Mouse (Mus musculus) lung, embryonic 15.5 days (tissue): ENCODE results near the gene Ivd. TPM values are rescaled to one million over a fixed set of nuclear protein-coding genes. Genes with fewer than 3 reads are reported as not detected.

ENCODE experiments used
- ATAC-seq: fragments of 200-750 bp; cut with Nextera tagmentation; 2 replicates; pipeline ENCODE4 v1.8.0; 2017; ENCODE audit warnings: moderate number of reproducible peaks, borderline replicate concordance; ENCODE audit not compliant: low FRiP score, low TSS enrichment; ENCODE audit errors: extremely low read depth
- H3K27ac ChIP-seq: fragments of 300-500 bp; sonication (generic); 2 replicates; pipeline ENCODE4 v1.5.1; 2015; ENCODE audit warnings: moderate library complexity, mild to moderate bottlenecking, inconsistent platforms
- H3K27me3 ChIP-seq: fragments of 300-500 bp; sonication (generic); 2 replicates; pipeline ENCODE4 v1.6.1; 2015; ENCODE audit warnings: inconsistent platforms
- H3K36me3 ChIP-seq: fragments of 300-500 bp; sonication (generic); 2 replicates; pipeline ENCODE4 v1.6.1; 2015; ENCODE audit warnings: inconsistent platforms
- H3K4me1 ChIP-seq: fragments of 300-500 bp; sonication (generic); 2 replicates; pipeline ENCODE4 v1.6.1; 2015; ENCODE audit warnings: inconsistent platforms
- H3K4me2 ChIP-seq: fragments of 300-500 bp; sonication (generic); 2 replicates; pipeline ENCODE4 v1.6.1; 2015; ENCODE audit warnings: inconsistent platforms, mild to moderate bottlenecking, moderate library complexity
- H3K4me3 ChIP-seq: fragments of 300-500 bp; sonication (generic); 2 replicates; pipeline ENCODE4 v1.5.1; 2015; ENCODE audit warnings: mild to moderate bottlenecking, inconsistent platforms
- H3K9ac ChIP-seq: fragments of 300-500 bp; sonication (generic); 2 replicates; pipeline ENCODE4 v1.6.1; 2015; ENCODE audit warnings: inconsistent platforms
- H3K9me3 ChIP-seq: fragments of 300-500 bp; sonication (generic); 2 replicates; pipeline ENCODE4 v1.6.1; 2016; ENCODE audit warnings: inconsistent platforms
- WGBS: fragments of 180-500 bp; shearing (Covaris S2); methylation state at CpG from one replicate; pipeline ENCODE4 v1.1.7; 2015; 5-methylcytosine and 5-hydroxymethylcytosine counted together
- polyA plus RNA-seq: library from polyadenylated mRNA; unstranded; fragments of >200 nt; fragmentation: Nextera tagmentation; extraction: Ambion mirVana; gene quantifications from 2 replicates; pipeline ENCODE4 v1.2.1, GENCODE M21; 2015

Ivd gene
- polyA plus RNA-seq, 1 experiment from 2014 or later, result 86.2 TPM

GRCm38 (mm10) chr2:118882840-118883679 lies 21.3 kb downstream of the Ivd start:
- peak; percentile 88 for ATAC-seq
- Histone ChIP-seq H3K4me2 (peak overlapping the region; percentile 77), H3K36me3 (0 out of 2 replicates have a peak, but pooled peaks cover 4% of the 10 kb centered on the region), H3K4me1 (peaks cover 8% of the 10 kb centered on the region), H3K4me3 (peak overlapping the region; percentile 38), H3K9ac (peak overlapping the region; percentile 39), H3K9me3 (no peaks in the 10 kb centered on the region), H3K27me3 (peaks cover 40% of the 10 kb centered on the region), H3K27ac (peak overlapping the region; percentile 42; the same call in 1 of the 2 replicates)
- WGBS, result 2% methylated on average over 32 of the region's 32 CpGs

- H3K4me2 ChIP-seq, result no peak overlapping the region
- peaks cover 67% of the 10 kb centered on the region for H3K27me3 ChIP-seq
- H3K4me1 ChIP-seq, result peaks cover 9% of the 10 kb centered on the region
- H3K4me3 ChIP-seq, result no peak overlapping the region
- ATAC-seq, result no peak
- no peaks in the 10 kb centered on the region for H3K36me3 ChIP-seq
- no peaks in the 10 kb centered on the region for H3K9me3 ChIP-seq
- no peak overlapping the region for H3K27ac ChIP-seq
- WGBS, result 59% methylated on average over 13 of the region's 13 CpGs
- no peak overlapping the region for H3K9ac ChIP-seq
Measured at GRCm38 (mm10) chr2:118887440-118887839, 25.7 kb downstream of the Ivd start.

DNA sequence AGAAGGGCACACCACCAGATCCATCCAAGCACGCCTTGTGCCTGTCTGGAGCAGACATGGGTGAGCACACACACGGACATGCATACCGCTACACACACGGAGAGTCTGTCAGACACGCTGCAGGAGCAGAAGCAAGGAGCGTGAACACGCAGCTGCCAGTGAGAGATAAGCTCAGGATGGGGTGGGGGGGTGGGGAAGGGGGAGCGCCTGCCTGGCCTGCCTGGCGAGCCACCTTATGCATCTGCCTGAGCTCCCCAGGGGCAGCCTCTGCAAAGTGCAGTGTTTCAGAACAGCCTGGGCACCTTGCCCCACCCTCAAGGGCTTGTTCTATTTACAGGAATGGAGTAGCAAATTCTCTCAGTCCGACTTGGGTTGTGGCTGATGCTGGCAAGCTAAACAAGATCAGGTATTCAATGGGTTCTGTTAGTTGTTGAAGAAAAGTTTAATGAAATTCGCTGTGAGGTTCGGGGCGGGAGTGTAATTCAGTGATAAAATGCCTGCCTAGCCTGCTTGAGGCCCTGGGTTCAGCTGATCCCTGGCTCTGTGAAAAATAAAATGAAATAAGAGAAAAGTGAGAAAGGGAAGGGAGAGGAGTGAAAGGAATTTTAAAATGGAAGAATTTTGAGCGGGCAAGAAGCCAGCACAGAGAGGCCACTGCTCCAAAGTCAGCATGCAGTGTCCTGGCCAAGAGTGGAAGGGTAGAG lies 26.2 kb downstream of the Ivd start:
- H3K4me2 ChIP-seq, result no peak overlapping the region
- no peak overlapping the region for H3K4me3 ChIP-seq
- H3K27ac ChIP-seq, result no peak overlapping the region
- H3K9ac ChIP-seq, result no peak overlapping the region
- H3K9me3 ChIP-seq, result no peaks in the 10 kb centered on the region
- H3K27me3 ChIP-seq, result peaks cover 72% of the 10 kb centered on the region
- H3K36me3 ChIP-seq, result no peaks in the 10 kb centered on the region
- ATAC-seq, result 0 out of 2 replicates have a peak, but pooled peaks have one; percentile 39
- 13% methylated on average over 14 of the region's 14 CpGs for WGBS
- H3K4me1 ChIP-seq, result peaks cover 8% of the 10 kb centered on the region

GRCm38 (mm10) chr2:118891173-118891572 lies 29.4 kb downstream of the Ivd start:
- Histone ChIP-seq H3K27me3 (peaks cover 81% of the 10 kb centered on the region), H3K9me3 (no peaks in the 10 kb centered on the region), H3K9ac (no peak overlapping the region), H3K4me1 (peaks cover 10% of the 10 kb centered on the region), H3K4me2 (no peak overlapping the region), H3K27ac (no peak overlapping the region), H3K36me3 (no peaks in the 10 kb centered on the region), H3K4me3 (no peak overlapping the region)
- 78% methylated on average over 4 of the region's 4 CpGs for WGBS
- ATAC-seq, result no peak

DNA sequence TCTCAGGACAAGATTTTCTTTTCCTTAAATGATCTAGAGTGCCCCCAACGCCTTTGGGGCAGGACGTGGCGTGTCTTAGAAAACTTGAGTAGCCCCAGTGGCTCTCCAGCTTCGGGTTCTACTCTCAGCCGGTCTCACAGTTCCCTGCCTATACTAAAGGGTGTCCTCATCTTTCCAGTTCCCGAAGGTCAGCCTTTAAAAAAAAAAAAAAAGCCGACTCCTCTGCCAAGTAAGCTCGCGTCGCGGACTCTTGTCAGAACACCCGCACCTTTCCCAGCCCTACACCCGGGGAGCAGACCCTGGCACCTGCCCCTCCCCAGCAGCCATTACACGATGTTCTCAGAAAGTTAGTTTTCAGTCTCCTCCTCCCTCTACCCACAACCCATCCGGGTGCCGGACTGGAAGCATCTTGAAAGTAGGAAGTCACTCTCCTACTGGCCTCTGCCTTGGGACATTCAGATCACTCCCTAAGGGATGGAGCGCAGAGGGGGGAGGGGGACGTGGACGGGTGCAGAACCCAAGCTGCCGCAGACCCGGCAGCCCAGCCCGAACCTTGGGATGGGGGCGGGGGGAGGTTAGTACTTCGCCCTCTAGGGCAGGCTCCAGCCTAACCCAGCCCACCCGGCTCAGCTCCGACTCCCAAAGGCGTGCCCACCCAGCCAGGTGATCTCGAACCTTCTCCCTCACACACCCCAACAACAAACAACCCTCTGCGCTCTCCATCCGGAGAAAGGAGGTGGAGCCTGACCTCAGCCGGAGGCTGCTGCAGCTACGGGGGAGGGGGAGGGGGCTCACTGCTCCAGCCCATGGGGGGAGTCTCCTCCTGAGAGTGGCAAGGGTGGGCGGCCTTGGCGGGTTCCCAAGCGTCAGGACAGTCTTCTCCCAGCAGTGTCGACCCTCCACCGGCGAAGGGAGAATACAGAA lies 34.5 kb downstream of the Ivd start:
- H3K4me2 ChIP-seq, result peak overlapping the region; percentile 95
- peak overlapping the region; percentile 44 for H3K9ac ChIP-seq
- H3K27ac ChIP-seq, result no peak overlapping the region
- peaks cover 30% of the 10 kb centered on the region for H3K4me1 ChIP-seq
- peak overlapping the region; percentile 46 for H3K4me3 ChIP-seq
- no peaks in the 10 kb centered on the region for H3K36me3 ChIP-seq
- 2% methylated on average over 37 of the region's 38 CpGs for WGBS
- H3K27me3 ChIP-seq, result peaks cover 92% of the 10 kb centered on the region
- H3K9me3 ChIP-seq, result no peaks in the 10 kb centered on the region
- no peak for ATAC-seq

DNA sequence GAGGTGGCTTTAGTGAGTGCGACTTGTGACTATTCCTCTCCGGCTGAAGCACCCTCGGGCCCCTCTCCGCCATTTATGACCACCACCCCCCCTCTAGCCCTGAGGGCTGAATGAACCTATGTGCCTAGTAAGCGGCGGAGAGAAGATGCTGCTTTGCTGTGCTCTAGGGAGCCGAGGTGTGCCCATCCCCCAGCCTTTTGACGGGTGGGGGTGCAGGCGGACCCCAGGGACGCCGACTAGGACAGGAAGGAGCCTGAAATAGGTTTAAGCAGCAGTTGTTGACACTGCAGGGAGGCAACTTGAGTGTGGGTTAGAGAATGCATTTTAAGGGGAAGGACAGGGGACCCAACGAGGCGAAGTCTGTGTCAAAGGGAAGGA lies 35.1 kb downstream of the Ivd start:
- WGBS, result 1% methylated on average over 13 of the region's 13 CpGs
- peak overlapping the region; percentile 95 for H3K4me2 ChIP-seq
- no peaks in the 10 kb centered on the region for H3K36me3 ChIP-seq
- 0 out of 2 replicates have a peak overlapping the region, but pooled peaks have one; percentile 44 for H3K9ac ChIP-seq
- H3K27me3 ChIP-seq, result peaks cover 89% of the 10 kb centered on the region
- no peak overlapping the region for H3K27ac ChIP-seq
- H3K4me1 ChIP-seq, result peaks cover 30% of the 10 kb centered on the region
- peak overlapping the region; percentile 46 for H3K4me3 ChIP-seq
- H3K9me3 ChIP-seq, result no peaks in the 10 kb centered on the region
- no peak for ATAC-seq

DNA sequence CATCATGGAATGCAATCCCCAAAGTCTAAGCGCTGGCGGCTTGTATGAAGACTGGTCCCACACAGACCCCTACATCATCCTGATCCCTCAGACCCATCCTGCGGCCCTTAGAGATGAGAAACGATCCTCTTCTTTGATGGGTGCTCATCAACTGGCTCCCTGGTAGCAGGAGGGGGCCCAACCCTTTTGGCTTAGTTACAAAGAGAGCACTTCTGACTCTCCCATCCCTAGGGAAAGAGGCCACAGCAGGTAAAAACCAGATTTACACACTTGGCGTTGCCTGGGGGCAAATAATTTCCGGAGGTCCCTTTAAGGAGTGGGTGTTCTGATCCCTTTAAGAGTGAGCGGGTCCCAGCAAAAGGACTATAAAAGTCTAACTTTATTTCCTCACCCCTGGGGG lies 35.6 kb downstream of the Ivd start:
- no peak overlapping the region for H3K27ac ChIP-seq
- peak overlapping the region; percentile 95 for H3K4me2 ChIP-seq
- H3K9ac ChIP-seq, result no peak overlapping the region
- H3K9me3 ChIP-seq, result no peaks in the 10 kb centered on the region
- H3K4me1 ChIP-seq, result peaks cover 31% of the 10 kb centered on the region
- H3K36me3 ChIP-seq, result no peaks in the 10 kb centered on the region
- 1% methylated on average over 7 of the region's 7 CpGs for WGBS
- peaks cover 85% of the 10 kb centered on the region for H3K27me3 ChIP-seq
- peak overlapping the region; percentile 46 for H3K4me3 ChIP-seq
- no peak for ATAC-seq

- WGBS, result 4% methylated on average over 11 of the region's 11 CpGs
- H3K4me3 ChIP-seq, result no peak overlapping the region
Measured at GRCm38 (mm10) chr2:118897808-118898207, 36.1 kb downstream of the Ivd start.

DNA sequence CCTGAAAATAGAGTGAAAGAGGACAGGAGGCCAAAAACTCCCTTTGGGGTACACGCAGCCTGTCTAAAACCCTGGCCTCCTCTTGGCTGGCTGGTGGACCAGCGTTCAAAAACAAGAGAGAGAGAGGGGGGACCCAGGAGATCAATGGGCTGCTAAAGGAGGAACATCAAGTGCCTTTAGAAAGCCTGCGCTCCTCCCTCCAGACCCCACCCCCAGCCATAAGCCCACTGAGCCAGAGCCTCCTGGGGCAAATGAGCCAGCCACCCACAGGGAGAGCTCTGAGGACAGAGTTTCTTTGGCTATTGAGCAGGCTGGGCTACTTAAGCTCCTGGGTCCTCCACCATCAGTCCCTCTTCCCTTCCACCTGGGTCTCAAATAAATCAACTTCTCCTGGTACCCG lies 37.0 kb downstream of the Ivd start:
- no peak for ATAC-seq
- Histone ChIP-seq H3K27me3 (peaks cover 71% of the 10 kb centered on the region), H3K4me1 (peaks cover 44% of the 10 kb centered on the region), H3K36me3 (no peaks in the 10 kb centered on the region), H3K27ac (no peak overlapping the region), H3K9me3 (no peaks in the 10 kb centered on the region), H3K4me2 (no peak overlapping the region), H3K9ac (no peak overlapping the region), H3K4me3 (no peak overlapping the region)
- 8% methylated on average over 4 of the region's 4 CpGs for WGBS

More at GRCm38 (mm10) chr2:118897808-118898207, 36.1 kb downstream of the Ivd start:
- Histone ChIP-seq H3K9ac (no peak overlapping the region), H3K4me2 (peak overlapping the region; percentile 95; the same call in 1 of the 2 replicates), H3K27me3 (peaks cover 81% of the 10 kb centered on the region), H3K36me3 (no peaks in the 10 kb centered on the region), H3K9me3 (no peaks in the 10 kb centered on the region), H3K27ac (no peak overlapping the region), H3K4me1 (peaks cover 35% of the 10 kb centered on the region)
- no peak for ATAC-seq

GRCm38 (mm10) chr2:118899306-118899705 lies 37.6 kb downstream of the Ivd start:
- Histone ChIP-seq H3K4me3 (no peak overlapping the region), H3K27ac (no peak overlapping the region), H3K36me3 (no peaks in the 10 kb centered on the region), H3K9me3 (no peaks in the 10 kb centered on the region), H3K27me3 (peaks cover 66% of the 10 kb centered on the region), H3K4me2 (no peak overlapping the region), H3K9ac (no peak overlapping the region), H3K4me1 (peaks cover 44% of the 10 kb centered on the region)
- ATAC-seq, result no peak
- 15% methylated on average over 7 of the region's 7 CpGs for WGBS
